Mouse (Mus musculus) WW6 (cell line): ENCODE data around the gene Hist1h2ad.
"Not testable (repeated sequence)": the region's sequence is repeated elsewhere in the genome, so short reads cannot be mapped to it uniquely, and the experiment has no call there.

Experiments used
- DNase-seq: peaks from one replicate; pipeline ENCODE4 v3.0.0-alpha.2; 2013; ENCODE audit warnings: low read depth, low spot score

Hist1h2ad gene

GRCm38 (mm10) chr13:23562699-23563462 lies 11.3 kb upstream of the Hist1h2ad start:
- DNase-seq: no peak

DNA sequence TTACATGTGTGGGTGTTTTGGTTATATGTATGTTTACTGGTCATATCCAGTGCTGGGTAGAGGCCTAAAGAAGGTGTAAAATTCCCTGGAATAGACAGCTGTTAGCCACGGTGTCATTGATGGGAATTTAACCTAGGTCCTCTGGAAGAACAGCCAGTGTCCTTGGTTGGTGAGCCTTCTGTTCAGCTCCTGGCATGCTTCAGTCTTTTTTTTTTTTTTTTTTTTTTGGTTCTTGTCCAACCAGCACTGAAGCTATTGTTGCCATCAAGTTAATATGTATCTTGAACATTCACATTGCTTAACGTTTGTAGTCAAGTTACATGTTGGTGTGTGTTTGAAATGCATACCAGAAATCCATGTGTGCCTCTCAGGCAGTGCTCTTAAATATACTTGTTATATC lies 9.7 kb upstream of the Hist1h2ad start:
- DNase-seq: no peak

GRCm38 (mm10) chr13:23570261-23571021 lies 3.7 kb upstream of the Hist1h2ad start:
- DNase-seq: not testable (repeated sequence)

- DNase-seq: no peak
Measured at GRCm38 (mm10) chr13:23571022-23571503, 3.1 kb upstream of the Hist1h2ad start, which contains the start of the genes Hist1h2ae and Hist1h2bg. Hist1h2ae (minus strand) TSS chr13:23571220. Hist1h2bg (plus strand) TSS chr13:23571396.

DNA sequence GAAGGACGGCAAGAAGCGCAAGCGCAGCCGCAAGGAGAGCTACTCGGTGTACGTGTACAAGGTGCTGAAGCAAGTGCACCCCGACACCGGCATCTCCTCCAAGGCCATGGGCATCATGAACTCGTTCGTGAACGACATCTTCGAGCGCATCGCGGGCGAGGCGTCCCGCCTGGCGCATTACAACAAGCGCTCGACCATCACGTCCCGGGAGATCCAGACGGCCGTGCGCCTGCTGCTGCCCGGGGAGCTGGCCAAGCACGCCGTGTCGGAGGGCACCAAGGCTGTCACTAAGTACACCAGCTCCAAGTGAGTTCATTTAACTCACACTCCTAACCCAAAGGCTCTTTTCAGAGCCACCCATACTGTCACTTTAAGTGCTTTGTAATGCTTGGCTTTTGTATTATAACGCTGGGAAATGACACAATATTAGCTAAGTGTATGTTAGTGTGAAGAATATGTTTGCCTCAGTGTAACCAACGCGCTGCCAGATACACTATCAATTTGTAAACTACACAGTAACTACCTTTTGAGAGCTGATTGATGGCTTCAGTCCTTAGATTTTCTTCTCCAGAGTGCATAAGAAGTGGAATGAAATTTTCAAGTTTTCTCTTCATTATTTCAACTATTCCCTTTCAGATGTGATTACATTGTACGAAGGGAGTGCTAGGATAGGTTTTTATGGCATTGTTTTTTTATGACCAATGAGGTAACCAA lies 2.5 kb upstream of the Hist1h2ad start:
- not testable (repeated sequence) for DNase-seq

- DNase-seq: no peak
Measured at GRCm38 (mm10) chr13:23572218-23573033, 1.8 kb upstream of the Hist1h2ad start.

GRCm38 (mm10) chr13:23573034-23573897 lies 915 bp upstream of the Hist1h2ad start:
- not testable (repeated sequence) for DNase-seq

- DNase-seq: not testable (repeated sequence)
Measured at GRCm38 (mm10) chr13:23574546-23575170, 477 bp downstream of the Hist1h2ad start.

GRCm38 (mm10) chr13:23575271-23575851 lies 1.2 kb downstream of the Hist1h2ad start, which contains the start of gene Hist1h3d:
Hist1h3d (plus strand) TSS chr13:23575763.
- DNase-seq: no peak

DNA sequence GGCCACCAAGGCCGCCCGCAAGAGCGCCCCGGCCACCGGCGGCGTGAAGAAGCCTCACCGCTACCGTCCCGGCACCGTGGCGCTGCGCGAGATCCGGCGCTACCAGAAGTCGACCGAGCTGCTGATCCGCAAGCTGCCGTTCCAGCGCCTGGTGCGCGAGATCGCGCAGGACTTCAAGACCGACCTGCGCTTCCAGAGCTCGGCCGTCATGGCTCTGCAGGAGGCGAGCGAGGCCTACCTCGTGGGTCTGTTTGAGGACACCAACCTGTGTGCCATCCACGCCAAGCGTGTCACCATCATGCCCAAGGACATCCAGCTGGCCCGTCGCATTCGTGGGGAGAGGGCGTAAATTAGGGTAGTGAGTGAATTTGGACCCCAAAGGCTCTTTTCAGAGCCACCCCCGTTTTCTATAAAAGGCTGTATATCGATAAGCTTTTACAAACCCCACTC lies 1.7 kb downstream of the Hist1h2ad start:
- DNase-seq: not testable (repeated sequence)

- DNase-seq: no peak
Measured at GRCm38 (mm10) chr13:23576351-23576881, 2.2 kb downstream of the Hist1h2ad start.

DNA sequence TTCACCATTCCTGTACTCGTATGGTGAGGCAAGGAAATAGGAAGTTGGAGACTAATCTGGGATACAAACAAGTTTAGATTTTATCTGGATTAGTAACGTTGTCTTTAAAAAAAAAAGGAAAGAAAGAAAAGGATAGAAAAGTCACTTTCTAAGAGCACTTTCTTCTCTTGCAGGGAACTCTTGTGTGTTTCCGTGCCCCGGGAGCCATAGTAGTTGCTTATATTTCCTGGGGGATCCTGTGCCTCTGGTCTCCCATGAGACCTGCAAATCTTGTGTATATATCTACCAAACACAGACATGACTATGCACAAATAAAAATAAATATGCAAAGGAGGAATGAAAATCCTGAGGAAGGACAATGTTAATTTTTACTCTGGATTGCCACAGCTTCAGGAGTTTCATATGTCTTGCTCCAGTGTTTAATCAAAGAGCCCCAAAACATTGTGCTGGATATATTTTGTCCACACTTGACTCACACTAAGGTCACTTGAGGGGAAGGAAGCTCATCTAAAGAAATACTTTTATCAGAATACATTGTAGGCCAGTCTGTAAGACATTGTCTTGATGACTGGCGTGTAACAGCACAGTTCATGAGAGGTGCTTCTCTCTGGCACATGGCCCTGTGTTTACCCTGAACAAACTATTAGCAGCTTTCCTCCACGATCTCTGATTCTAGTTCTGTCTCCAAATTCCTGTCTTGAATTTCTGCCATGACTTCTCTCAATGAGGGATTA lies 2.9 kb downstream of the Hist1h2ad start:
- no peak for DNase-seq

DNA sequence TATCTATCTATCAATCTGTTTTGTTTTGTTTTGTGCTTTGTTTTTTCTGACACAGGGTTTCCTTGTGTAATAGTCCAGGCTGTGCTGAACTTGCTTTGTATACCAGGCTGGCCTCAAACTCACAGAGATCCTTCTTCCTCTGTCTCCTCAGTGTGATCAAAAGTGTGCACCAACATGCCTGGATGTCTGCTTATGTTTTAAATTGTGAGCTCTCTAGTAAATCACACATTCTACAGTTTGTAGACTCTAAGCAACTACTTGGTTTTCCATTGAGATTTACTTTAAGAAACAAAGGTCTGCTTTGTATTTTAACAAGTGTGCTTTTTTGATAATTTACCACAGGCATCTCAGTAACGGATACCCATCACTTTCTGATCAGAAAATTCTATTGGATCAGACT lies 3.7 kb downstream of the Hist1h2ad start:
- no peak for DNase-seq

GRCm38 (mm10) chr13:23581408-23582218 lies 7.4 kb downstream of the Hist1h2ad start, which contains the start of gene Hist1h4d:
Hist1h4d (plus strand) TSS chr13:23581598.
- DNase-seq: no peak

DNA sequence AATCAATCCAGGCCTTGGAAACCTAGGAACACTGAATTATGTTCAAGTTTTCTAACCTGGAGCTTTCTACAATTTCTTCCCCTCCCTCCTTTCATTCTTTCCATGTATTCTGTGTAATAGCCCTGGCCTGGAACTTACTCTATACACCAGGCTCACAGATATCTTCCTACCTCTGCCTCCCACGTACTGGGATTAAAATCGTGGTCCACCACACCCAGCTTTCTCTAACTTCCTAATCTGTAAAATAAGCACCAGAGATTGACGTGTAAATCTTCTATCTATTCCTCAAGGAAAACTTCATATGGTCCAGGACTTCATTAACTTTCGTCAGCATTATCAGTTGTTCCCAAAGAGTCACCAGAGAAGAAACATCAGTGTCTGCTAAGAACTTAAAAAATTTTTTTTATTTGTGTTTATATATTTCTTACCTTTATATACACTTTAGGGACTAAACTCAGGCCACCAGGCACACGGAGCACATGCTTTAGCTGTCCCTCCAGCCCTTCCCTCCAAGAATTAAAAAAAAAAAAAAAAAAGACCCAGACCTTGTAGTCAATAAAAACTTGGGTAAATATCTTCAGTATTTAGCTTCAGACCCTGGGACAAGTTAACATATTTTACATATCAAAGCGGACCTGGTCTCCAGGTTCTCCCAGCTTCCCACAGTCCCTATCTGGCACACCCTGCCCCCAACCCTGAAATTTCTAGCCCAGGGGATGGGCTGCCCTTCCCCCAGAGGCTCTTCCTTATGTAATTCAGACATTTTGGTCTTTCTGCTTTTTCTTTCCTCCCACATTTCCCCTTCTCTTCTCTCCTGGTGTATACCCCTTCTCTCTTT lies 8.3 kb downstream of the Hist1h2ad start:
- no peak for DNase-seq

GRCm38 (mm10) chr13:23583387-23584068 lies 9.3 kb downstream of the Hist1h2ad start:
- no peak for DNase-seq
